Mouse (Mus musculus) MEL (cell line): ENCODE measurements around the gene Sult2b1.

Source experiments
- BHLHE40 ChIP-seq: IDR thresholded peaks from 2 replicates; pipeline ENCODE4 v1.6.1; 2012; ENCODE audit warnings: low read depth, mild to moderate bottlenecking, inconsistent platforms, low read length, improper control_type of control experiment, borderline replicate concordance
- CHD2 ChIP-seq: IDR thresholded peaks from 2 replicates; pipeline ENCODE4 v1.6.1; 2011; ENCODE audit warnings: low read length, improper control_type of control experiment
- CTCF ChIP-seq, 3 experiments: IDR thresholded peaks in 2 of 3; conservative IDR thresholded peaks in 1 of 3; 2 replicates each; pipeline ENCODE4 v1.5.1; 2011 to 2012; ENCODE audit warnings: low read length in 3 of 3, low read depth in 2 of 3, mild to moderate bottlenecking in 2 of 3, improper control_type of control experiment in 1 of 3, inconsistent platforms in 1 of 3, mixed read lengths in 1 of 3, moderate library complexity in 1 of 3; ENCODE audit not compliant: control insufficient read depth in 1 of 3, insufficient read depth in 1 of 3, poor library complexity in 1 of 3, severe bottlenecking in 1 of 3
- E2F4 ChIP-seq: IDR thresholded peaks from 2 replicates; pipeline ENCODE4 v1.6.1; 2011; ENCODE audit warnings: low read depth, low read length, improper control_type of control experiment, borderline replicate concordance
- EP300 ChIP-seq, 2 experiments: IDR thresholded peaks; 2 replicates each; pipeline ENCODE4 v1.6.1; 2011; ENCODE audit warnings: improper control_type of control experiment in 2 of 2, low read length in 2 of 2, low read depth in 1 of 2, mild to moderate bottlenecking in 1 of 2
- HCFC1 ChIP-seq: IDR thresholded peaks from 2 replicates; pipeline ENCODE4 v1.6.1; 2012; ENCODE audit warnings: low read depth, mild to moderate bottlenecking, inconsistent platforms, low read length, improper control_type of control experiment, moderate library complexity
- MXI1 ChIP-seq: IDR thresholded peaks from 2 replicates; pipeline ENCODE4 v1.6.1; 2011; ENCODE audit warnings: mild to moderate bottlenecking, low read depth, low read length, improper control_type of control experiment
- NELFE ChIP-seq: IDR thresholded peaks from 2 replicates; pipeline ENCODE4 v1.6.1; 2011; ENCODE audit warnings: low read depth, low read length, improper control_type of control experiment
- POLR2A ChIP-seq, 2 experiments: IDR thresholded peaks; 2 replicates each; pipeline ENCODE4 v1.6.1; 2011 to 2012; ENCODE audit warnings: low read length in 2 of 2, mild to moderate bottlenecking in 2 of 2, control low read depth in 1 of 2, improper control_type of control experiment in 1 of 2, low read depth in 1 of 2, moderate library complexity in 1 of 2; ENCODE audit not compliant: control insufficient read depth in 1 of 2, insufficient read depth in 1 of 2, poor library complexity in 1 of 2
- TAL1 ChIP-seq: IDR thresholded peaks from 2 replicates; pipeline ENCODE4 v1.6.1; 2012; ENCODE audit warnings: mild to moderate bottlenecking, inconsistent platforms, low read length, moderate library complexity, mixed read lengths
- ZC3H11A ChIP-seq: IDR thresholded peaks from 2 replicates; pipeline ENCODE4 v1.6.1; 2012; ENCODE audit warnings: low read depth, mild to moderate bottlenecking, inconsistent platforms, low read length, improper control_type of control experiment
- ZNF384 ChIP-seq: IDR thresholded peaks from 2 replicates; pipeline ENCODE4 v1.6.1; 2012; ENCODE audit warnings: low read depth, mild to moderate bottlenecking, inconsistent platforms, low read length, improper control_type of control experiment

GRCm38 (mm10) chr7:45749401-45749800 is 35.1 kb downstream of the Sult2b1 start:
- TF ChIP-seq POLR2A (IDR thresholded peaks at IDR 0.05; ENCODE audit: control insufficient read depth in 1 of 2, insufficient read depth in 1 of 2, low read depth in 1 of 2, low read length in 2 of 2, poor library complexity in 1 of 2) (no peak), CHD2 (no peak), CTCF (IDR thresholded peaks at IDR 0.05 in 2 of 3, conservative IDR thresholded peaks at IDR 0.05 in 1 of 3; ENCODE audit: control insufficient read depth in 1 of 3, insufficient read depth in 1 of 3, low read depth in 2 of 3, low read length in 3 of 3, poor library complexity in 1 of 3, severe bottlenecking in 1 of 3) (no peak), MXI1 (no peak), BHLHE40 (no peak), ZNF384 (no peak), TAL1 (no peak), EP300 (IDR thresholded peaks at IDR 0.05; ENCODE audit: low read depth in 1 of 2, low read length in 2 of 2) (no peak), HCFC1 (no peak), NELFE (no peak), ZC3H11A (no peak), E2F4 (no peak)
